ENCODE assay signal across 7 mouse cellular contexts in the genomic region with DNA sequence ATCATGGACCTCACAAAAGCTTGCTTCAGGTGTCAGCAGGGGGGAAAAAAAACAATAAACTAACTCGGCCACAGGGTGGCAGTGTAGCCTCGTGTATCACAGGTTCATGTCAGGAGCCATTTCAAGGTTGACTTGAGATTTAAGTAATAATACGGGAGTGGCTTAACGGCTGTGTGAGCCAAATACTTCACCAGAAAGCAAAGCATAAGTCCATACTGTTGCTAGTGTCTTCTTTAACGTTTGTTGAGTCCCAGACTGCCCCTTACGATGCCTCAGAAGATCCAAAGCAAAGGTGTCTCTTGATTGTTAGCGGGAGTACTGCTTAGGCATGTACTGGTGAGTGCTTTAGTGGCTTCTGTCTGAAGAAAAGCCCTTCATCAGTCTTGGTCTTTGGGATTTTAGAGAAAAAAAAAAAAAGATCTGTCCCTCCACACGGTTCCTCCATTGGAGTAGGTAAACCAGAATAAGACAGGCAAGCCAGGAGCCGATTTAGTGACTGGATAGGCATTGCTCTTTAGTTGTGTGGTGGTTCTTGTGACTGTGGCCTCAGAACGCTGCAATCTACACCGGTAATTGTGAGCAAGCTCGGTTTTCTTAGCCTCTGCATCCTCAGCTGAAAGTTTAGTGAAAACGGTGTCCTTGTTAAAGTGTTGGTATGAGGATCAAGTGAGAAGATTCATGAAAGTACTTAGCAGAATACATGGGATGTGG. TPM values are rescaled to one million over a fixed set of nuclear protein-coding genes. Genes with fewer than 3 reads are reported as not detected.
DNase-seq lines count a peak whose midpoint lies in the region; ATAC-seq lines count a peak whose summit lies in the region.

No protein-coding gene starts in this region.

- H3K4me2 ChIP-seq in intestine, embryonic 14.5 days (ENCODE audit: low read length): peak overlapping the region; percentile 43

- no peak overlapping the region for H3K27ac ChIP-seq in intestine, embryonic 14.5 days (ENCODE audit: low read depth)

- H3K4me1 ChIP-seq in intestine, embryonic 14.5 days (replicated peaks; ENCODE audit: control insufficient read depth, insufficient read depth, low read length): no peaks in the 10 kb centered on the region

- 30% methylated on average over 13 of the region's 13 CpGs for WGBS in intestine, embryonic 14.5 days

- intact Hi-C loops in gastrocnemius, postnatal 36 days (cut with DNase I): no loop called here
- intact Hi-C loops in left cerebral cortex, postnatal 14 days (cut with DNase I): loop anchor here (10.0 kb wide), 2 partner anchors 374 to 524 kb away; no protein-coding TSS in a partner anchor

- H3K4me3 ChIP-seq in intestine, embryonic 14.5 days (ENCODE audit: low read depth, low read length): no peak overlapping the region

- H3K9ac ChIP-seq in intestine, embryonic 14.5 days (ENCODE audit: low read length): no peak overlapping the region

- peak; percentile 76 to 78 for DNase-seq in adrenal gland, adult 18-20 months (ENCODE audit: low spot score in 2 of 2)
- DNase-seq in embryo, embryonic 11 days: peak; percentile 89
- peak; percentile 60 to 73 for DNase-seq in gastrocnemius, postnatal 36 days
- peak; percentile 90 for DNase-seq in intestine, embryonic 14.5 days (ENCODE audit: low spot score)
- peak; percentile 84 to 85 for DNase-seq in left cerebral cortex, postnatal 14 days (ENCODE audit: low spot score in 2 of 2)
- DNase-seq in mesoderm, embryonic 11.5 days (ENCODE audit: low read depth, low spot score): peak; percentile 88
- peak; percentile 85 for DNase-seq in right cerebral cortex, postnatal 4 days

- no peak for ATAC-seq in intestine, embryonic 14.5 days (replicated peaks; ENCODE audit: low FRiP score, low TSS enrichment, low read depth)

- no peaks in the 10 kb centered on the region for H3K36me3 ChIP-seq in intestine, embryonic 14.5 days (ENCODE audit: control insufficient read depth, insufficient read depth, low read length)

- no peaks in the 10 kb centered on the region for H3K27me3 ChIP-seq in intestine, embryonic 14.5 days (replicated peaks; ENCODE audit: control insufficient read depth, insufficient read depth, low read length)

- H3K9me3 ChIP-seq in intestine, embryonic 14.5 days (ENCODE audit: control insufficient read depth, low read length): no peaks in the 10 kb centered on the region

RNA-seq across cellular contexts. Expression of gene Cfap54, which starts 30.2 kb away (rescaled TPM):
- 1 to 10 TPM; 6.2 to 8.4 TPM for total RNA-seq in adrenal gland, adult 18-20 months (2021)
- 1 to 10 TPM in 1 of 2 experiments, under 1 TPM in 1; 0.69 to 1.6 TPM for total RNA-seq in gastrocnemius, postnatal 36 days (2021)
- polyA plus RNA-seq in intestine, embryonic 14.5 days (2014; fragmentation: Nextera tagmentation; extraction: Ambion mirVana): 0.07 and 0.16 TPM in 2 replicates
- 10 to 100 TPM; 14.9 to 21.5 TPM for total RNA-seq in left cerebral cortex, postnatal 14 days (2021)
